Comparison of ENCODE assay signal across 8 mouse cellular contexts in genomic region chr12:86077322-86077721, GRCm38 (mm10). TPM values are rescaled to one million over a fixed set of nuclear protein-coding genes. Genes with fewer than 3 reads are reported as not detected.
DNase-seq lines count a peak whose midpoint lies in the region; ATAC-seq and TF ChIP-seq lines count a peak whose summit lies in the region.

No protein-coding gene starts in this region.

- intact Hi-C loops in gastrocnemius, adult 2 months (cut with DNase I): loop anchor here (5.0 kb wide), 1 partner anchor 210 kb away; no protein-coding TSS in a partner anchor

- peaks cover 43% of the 10 kb centered on the region for H3K27me3 ChIP-seq in forebrain, embryonic 12.5 days
- no peaks in the 10 kb centered on the region for H3K27me3 ChIP-seq in limb, embryonic 12.5 days
- peaks cover 9% of the 10 kb centered on the region; the same call in 1 of the 2 replicates for H3K27me3 ChIP-seq in small intestine, adult 2 months (ENCODE audit: control insufficient read depth, insufficient read depth, low read length)

- no peak for ATAC-seq in forebrain, embryonic 12.5 days (ENCODE audit: low FRiP score)
- no peak for ATAC-seq in limb, embryonic 12.5 days (ENCODE audit: insufficient number of reproducible peaks, insufficient read depth, low FRiP score, low TSS enrichment, low read depth)

- no peaks in the 10 kb centered on the region for H3K36me3 ChIP-seq in forebrain, embryonic 12.5 days (replicated peaks)
- peaks cover 9% of the 10 kb centered on the region; the same call in 1 of the 2 replicates for H3K36me3 ChIP-seq in limb, embryonic 12.5 days
- no peaks in the 10 kb centered on the region for H3K36me3 ChIP-seq in small intestine, adult 2 months (ENCODE audit: control insufficient read depth, insufficient read depth, low read length)

- peak; percentile 45 for DNase-seq in gastrocnemius, adult 2 months
- no peak for DNase-seq in gastrocnemius, adult 8-10 months (ENCODE audit: low spot score in 2 of 2)
- DNase-seq in Muller cell, postnatal 12 days (ENCODE audit: inconsistent ontology term): peak; percentile 40
- no peak for DNase-seq in layer of hippocampus, postnatal 25 days (ENCODE audit: extremely low spot score in 1 of 2, low spot score in 1 of 2)
- DNase-seq in right cerebral cortex, postnatal 36 days (ENCODE audit: low spot score in 2 of 2): no peak

- TF ChIP-seq CTCF in gastrocnemius, adult 2 months (IDR thresholded peaks at IDR 0.05): no peak
- TF ChIP-seq CTCF in small intestine, adult 2 months (IDR thresholded peaks at IDR 0.05; ENCODE audit: extremely low read depth, insufficient read length, insufficient replicate concordance, low read depth, low read length): no peak

- peak overlapping the region; percentile 75 for H3K4me2 ChIP-seq in forebrain, embryonic 12.5 days
- peak overlapping the region; percentile 90 for H3K4me2 ChIP-seq in limb, embryonic 12.5 days

- peak overlapping the region; percentile 83 for H3K4me3 ChIP-seq in gastrocnemius, adult 2 months
- peak overlapping the region; percentile 52 for H3K4me3 ChIP-seq in forebrain, embryonic 12.5 days (replicated peaks)
- peak overlapping the region; percentile 55 for H3K4me3 ChIP-seq in limb, embryonic 12.5 days (replicated peaks)
- H3K4me3 ChIP-seq in small intestine, adult 2 months (ENCODE audit: low read depth, low read length): peak overlapping the region; percentile 47

- peak overlapping the region; percentile 68; the same call in 1 of the 2 replicates for H3K9ac ChIP-seq in forebrain, embryonic 12.5 days
- peak overlapping the region; percentile 72 for H3K9ac ChIP-seq in limb, embryonic 12.5 days (replicated peaks)

- peaks cover 21% of the 10 kb centered on the region for H3K4me1 ChIP-seq in forebrain, embryonic 12.5 days
- peaks cover 44% of the 10 kb centered on the region for H3K4me1 ChIP-seq in limb, embryonic 12.5 days (replicated peaks)
- 0 out of 2 replicates have a peak, but pooled peaks cover 2% of the 10 kb centered on the region for H3K4me1 ChIP-seq in small intestine, adult 2 months (ENCODE audit: control insufficient read depth, insufficient read depth, insufficient read length, low read length)

- no peak for TF ChIP-seq POLR2A in small intestine, adult 2 months (IDR thresholded peaks at IDR 0.05; ENCODE audit: low read depth, low read length)

- H3K27ac ChIP-seq in gastrocnemius, adult 2 months: peak overlapping the region; percentile 100
- no peak overlapping the region for H3K27ac ChIP-seq in forebrain, embryonic 12.5 days
- H3K27ac ChIP-seq in limb, embryonic 12.5 days: peak overlapping the region; percentile 99
- H3K27ac ChIP-seq in small intestine, adult 2 months (ENCODE audit: insufficient read depth, low read depth, low read length): peak overlapping the region; percentile 35; the same call in 1 of the 2 replicates

- H3K9me3 ChIP-seq in forebrain, embryonic 12.5 days: no peaks in the 10 kb centered on the region
- no peaks in the 10 kb centered on the region for H3K9me3 ChIP-seq in limb, embryonic 12.5 days

- 32% methylated on average over 8 of the region's 8 CpGs for WGBS in forebrain, embryonic 12.5 days
- WGBS in limb, embryonic 12.5 days: 6% methylated on average over 8 of the region's 8 CpGs
- WGBS in small intestine, adult 2 months: 67% methylated on average over 8 of the region's 8 CpGs

RNA-seq across cellular contexts. Expression of gene Tgfb3, which starts 1.5 kb away (rescaled TPM):
- total RNA-seq in gastrocnemius, adult 2 months (2021): 10 to 100 TPM; 32.2 to 48.0 TPM
- total RNA-seq in gastrocnemius, adult 8-10 months (2022): 10 to 100 TPM; 44.0 to 58.3 (median 47.6) TPM
- 8.5 and 9.7 TPM in 2 replicates for polyA plus RNA-seq in forebrain, embryonic 12.5 days (2016; fragmentation: Nextera tagmentation; extraction: Ambion mirVana)
- polyA plus RNA-seq in limb, embryonic 12.5 days (2016; fragmentation: Nextera tagmentation; extraction: Ambion mirVana): 33.4 and 40.0 TPM in 2 replicates
- 2.9 and 3.2 TPM in 2 replicates for polyA plus RNA-seq in small intestine, adult 2 months (2012; rRNA removed)
- 10 to 100 TPM; 13.5 to 14.8 TPM for total RNA-seq in layer of hippocampus, postnatal 25 days (2021)

RNA-seq across cellular contexts. Expression of gene Ift43, which starts 5.0 kb away (rescaled TPM):
- 10 to 100 TPM in 1 of 2 experiments, 1 to 10 TPM in 1; 8.4 to 13.6 TPM for total RNA-seq in gastrocnemius, adult 2 months (2021)
- 10 to 100 TPM; 10.5 to 13.4 (median 11.8) TPM for total RNA-seq in gastrocnemius, adult 8-10 months (2022)
- polyA plus RNA-seq in forebrain, embryonic 12.5 days (2016; fragmentation: Nextera tagmentation; extraction: Ambion mirVana): 91.9 and 94.3 TPM in 2 replicates
- 80.5 and 84.1 TPM in 2 replicates for polyA plus RNA-seq in limb, embryonic 12.5 days (2016; fragmentation: Nextera tagmentation; extraction: Ambion mirVana)
- polyA plus RNA-seq in small intestine, adult 2 months (2012; rRNA removed): 6.1 and 15.2 TPM in 2 replicates
- 10 to 100 TPM; 12.5 to 14.4 TPM for total RNA-seq in layer of hippocampus, postnatal 25 days (2021)

Comparison
In these comparisons a context has a peak if more than half of its experiments do, and no peak if none do; other contexts are left out.
1. DNase-seq: peak in gastrocnemius, adult 2 months (single experiment) and Muller cell, postnatal 12 days (single experiment); none in gastrocnemius, adult 8-10 months (0 of 2), layer of hippocampus, postnatal 25 days (0 of 2) and right cerebral cortex, postnatal 36 days (0 of 2).
2. Peak in every context shown above with its lines, with median percentiles within 50 percentile points of each other: H3K4me3 ChIP-seq.